Mouse (Mus musculus) erythroblast, embryonic 14.5 days (primary cell): ENCODE measurements around the gene Exosc7. TPM values are rescaled to one million over a fixed set of nuclear protein-coding genes. Genes with fewer than 3 reads are reported as not detected.

ENCODE experiments used
- H3K27me3 ChIP-seq: 2 replicates; pipeline ENCODE4 v1.6.1; 2012; ENCODE audit warnings: inconsistent platforms; ENCODE audit not compliant: control insufficient read depth
- H3K36me3 ChIP-seq: 2 replicates; pipeline ENCODE4 v1.6.1; 2012; ENCODE audit warnings: mild to moderate bottlenecking, inconsistent platforms; ENCODE audit not compliant: control insufficient read depth
- H3K4me1 ChIP-seq: 2 replicates; pipeline ENCODE4 v1.6.1; 2012; ENCODE audit warnings: inconsistent platforms; ENCODE audit not compliant: control insufficient read depth
- H3K4me3 ChIP-seq: replicated peaks from 2 replicates; pipeline ENCODE3; 2012; ENCODE audit warnings: moderate library complexity, mild to moderate bottlenecking, inconsistent platforms
- H3K9me3 ChIP-seq: 2 replicates; pipeline ENCODE4 v1.6.1; 2012; ENCODE audit warnings: low read length, inconsistent platforms, mixed read lengths; ENCODE audit not compliant: control insufficient read depth
- GATA1 ChIP-seq: IDR thresholded peaks from 2 replicates; pipeline ENCODE4 v1.6.1; 2012; ENCODE audit warnings: low read length, inconsistent platforms, mixed read lengths
- TAL1 ChIP-seq: IDR thresholded peaks from 3 replicates; pipeline ENCODE4 v1.6.1; 2012; ENCODE audit warnings: low read length, inconsistent platforms, mixed read lengths
- polyA plus RNA-seq: library from polyadenylated mRNA; stranded (reverse); fragments of >175 nt; gene quantifications from 2 replicates; pipeline ENCODE4 v1.2.3, GENCODE M21; 2012

The Exosc7 gene
- polyA plus RNA-seq, 1 experiment, result 0.53 TPM

GRCm38 (mm10) chr9:123127663-123128062, 14.6 kb downstream of the Exosc7 start:
- H3K27me3 ChIP-seq, result no peaks in the 10 kb centered on the region
- no peak overlapping the region for H3K4me3 ChIP-seq
- no peak for TF ChIP-seq GATA1
- no peak for TF ChIP-seq TAL1
- peaks cover 84% of the 10 kb centered on the region for H3K36me3 ChIP-seq
- peaks cover 33% of the 10 kb centered on the region for H3K4me1 ChIP-seq
- no peaks in the 10 kb centered on the region for H3K9me3 ChIP-seq

GRCm38 (mm10) chr9:123132994-123133393, 20.0 kb downstream of the Exosc7 start:
- Histone ChIP-seq H3K4me1 (peaks cover 6% of the 10 kb centered on the region), H3K36me3 (peaks cover 98% of the 10 kb centered on the region), H3K9me3 (no peaks in the 10 kb centered on the region), H3K27me3 (no peaks in the 10 kb centered on the region), H3K4me3 (no peak overlapping the region)
- no peak for TF ChIP-seq TAL1
- no peak for TF ChIP-seq GATA1

GRCm38 (mm10) chr9:123136953-123137682, 24.1 kb downstream of the Exosc7 start:
- no peaks in the 10 kb centered on the region for H3K9me3 ChIP-seq
- H3K4me3 ChIP-seq, result no peak overlapping the region
- H3K4me1 ChIP-seq, result peaks cover 2% of the 10 kb centered on the region; the same call in 1 of the 2 replicates
- TF ChIP-seq GATA1, result no peak
- TF ChIP-seq TAL1, result no peak
- no peaks in the 10 kb centered on the region for H3K27me3 ChIP-seq
- peaks cover 85% of the 10 kb centered on the region for H3K36me3 ChIP-seq

DNA sequence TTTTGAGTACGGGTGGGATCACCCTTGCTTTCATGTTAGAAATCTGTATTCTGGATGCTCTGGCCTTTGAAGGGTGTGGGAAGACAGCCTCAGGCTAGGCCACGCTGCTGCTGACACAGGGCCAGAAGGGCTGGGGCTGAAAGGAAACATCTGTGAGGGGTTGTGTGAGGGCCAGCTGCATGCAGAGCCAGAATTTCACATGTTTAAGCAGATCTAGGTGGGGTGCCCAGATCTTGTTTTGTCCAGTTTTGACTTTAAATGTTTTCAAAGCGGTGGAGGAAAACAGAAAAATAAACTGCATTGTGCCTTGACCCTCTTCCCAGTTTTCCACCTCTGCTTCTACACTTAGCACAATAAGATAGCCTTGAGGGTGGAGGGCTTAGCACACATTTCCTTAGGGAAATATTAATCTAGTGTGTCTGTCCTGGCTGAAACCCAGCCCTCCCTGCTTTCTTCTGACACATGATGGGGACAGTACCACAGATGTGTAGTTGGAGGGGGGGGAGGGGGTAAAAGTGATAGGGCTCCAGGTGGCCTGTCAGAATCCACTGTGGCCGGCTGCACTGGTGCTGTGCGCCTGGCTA, 26.0 kb downstream of the Exosc7 start:
- H3K4me3 ChIP-seq, result no peak overlapping the region
- H3K4me1 ChIP-seq, result no peaks in the 10 kb centered on the region
- H3K36me3 ChIP-seq, result peaks cover 66% of the 10 kb centered on the region
- H3K9me3 ChIP-seq, result no peaks in the 10 kb centered on the region
- no peaks in the 10 kb centered on the region for H3K27me3 ChIP-seq
- TF ChIP-seq TAL1 (no peak), GATA1 (no peak)

GRCm38 (mm10) chr9:123139887-123140614, 27.0 kb downstream of the Exosc7 start:
- TF ChIP-seq GATA1, result no peak
- no peak for TF ChIP-seq TAL1
- Histone ChIP-seq H3K9me3 (no peaks in the 10 kb centered on the region), H3K36me3 (peaks cover 56% of the 10 kb centered on the region), H3K4me3 (no peak overlapping the region), H3K4me1 (no peaks in the 10 kb centered on the region), H3K27me3 (no peaks in the 10 kb centered on the region)

DNA sequence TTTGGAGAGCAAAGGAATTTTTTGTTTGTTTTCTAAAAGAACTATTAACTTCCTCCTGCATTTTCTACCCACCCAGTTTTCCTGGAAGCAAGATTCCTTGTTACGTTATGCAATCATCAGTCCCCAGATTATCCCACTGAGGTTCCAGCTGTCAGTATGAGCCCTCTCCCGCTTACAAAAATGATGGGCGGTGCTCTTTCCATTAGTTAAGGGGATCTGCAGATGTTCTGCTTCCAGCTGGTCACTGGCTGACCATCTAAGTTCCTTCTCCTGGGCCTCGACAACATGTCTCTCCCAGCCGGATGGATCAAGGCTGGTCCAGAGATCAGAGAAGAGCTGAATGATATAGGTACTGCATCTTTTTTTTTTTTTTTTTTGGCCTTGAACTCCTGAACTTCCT, 35.4 kb downstream of the Exosc7 start:
- no peak for TF ChIP-seq TAL1
- no peak for TF ChIP-seq GATA1
- no peaks in the 10 kb centered on the region for H3K9me3 ChIP-seq
- no peaks in the 10 kb centered on the region for H3K27me3 ChIP-seq
- H3K4me1 ChIP-seq, result peaks cover 5% of the 10 kb centered on the region
- H3K36me3 ChIP-seq, result no peaks in the 10 kb centered on the region; the same call in 1 of the 2 replicates
- no peak overlapping the region for H3K4me3 ChIP-seq

- H3K4me3 ChIP-seq, result no peak within 1 kb of the TSS
- no peaks in the 10 kb centered on the region for H3K9me3 ChIP-seq
- H3K36me3 ChIP-seq, result no peaks in the 10 kb centered on the region
- H3K27me3 ChIP-seq, result no peaks in the 10 kb centered on the region
- H3K4me1 ChIP-seq, result peaks cover 5% of the 10 kb centered on the region
- TF ChIP-seq GATA1 (no peak), TAL1 (no peak)
Measured at GRCm38 (mm10) chr9:123150241-123151020, 37.4 kb downstream of the Exosc7 start, which contains the start of gene Clec3b. Clec3b (plus strand) TSS chr9:123150946.

DNA sequence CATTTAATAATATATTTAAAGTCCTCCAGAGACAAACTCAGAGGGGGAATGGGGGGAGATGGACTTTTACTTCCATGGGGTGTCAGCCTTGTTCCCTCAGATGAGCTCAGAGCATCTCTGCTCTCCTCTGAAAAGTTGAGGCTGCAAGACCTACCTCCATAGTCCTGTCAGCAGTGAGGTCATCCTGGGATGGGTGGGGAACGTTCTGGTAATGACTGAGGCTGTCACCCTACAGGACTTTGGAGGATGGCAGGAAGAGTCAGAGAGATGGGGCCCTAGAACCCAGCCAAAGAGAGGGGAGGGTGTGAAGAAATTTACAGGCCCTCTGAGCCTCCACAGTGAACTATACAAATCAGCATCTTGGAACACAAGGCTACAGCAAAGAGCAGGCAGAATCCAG, 38.5 kb downstream of the Exosc7 start:
- no peak overlapping the region for H3K4me3 ChIP-seq
- H3K27me3 ChIP-seq, result no peaks in the 10 kb centered on the region
- no peaks in the 10 kb centered on the region for H3K9me3 ChIP-seq
- TF ChIP-seq GATA1, result no peak
- H3K4me1 ChIP-seq, result peaks cover 5% of the 10 kb centered on the region
- H3K36me3 ChIP-seq, result no peaks in the 10 kb centered on the region
